Mouse (Mus musculus) layer of hippocampus, adult 2 months (tissue): ENCODE data around the gene Zfp958. TPM values are rescaled to one million over a fixed set of nuclear protein-coding genes. Genes with fewer than 3 reads are reported as not detected.
A peak's percentile ranks its signal among the peaks of the same experiment; 100 is the strongest.

Source experiments
- DNase-seq, 2 experiments: peaks; one replicate each; pipeline ENCODE4 v3.0.0; 2022; ENCODE audit warnings: low spot score in 2 of 2
- H3K27ac ChIP-seq: fragments of 200-600 bp; 2 replicates; pipeline ENCODE4 v1.8.1; 2022
- H3K4me3 ChIP-seq: fragments of 200-600 bp; 2 replicates; pipeline ENCODE4 v1.8.1; 2022; ENCODE audit warnings: mild to moderate bottlenecking
- CTCF ChIP-seq: fragments of 200-600 bp; conservative IDR thresholded peaks from 2 replicates; pipeline ENCODE4 v1.8.1; 2022; ENCODE audit warnings: antibody characterized with exemption, mild to moderate bottlenecking, moderate library complexity
- total RNA-seq, 2 experiments: library from RNA; stranded (reverse); gene quantifications; 2 replicates each; pipeline ENCODE4 v1.2.3; 2021

Zfp958 gene
- total RNA-seq, 2 experiments from 2014 or later, result 14.1 to 14.4 TPM

DNA sequence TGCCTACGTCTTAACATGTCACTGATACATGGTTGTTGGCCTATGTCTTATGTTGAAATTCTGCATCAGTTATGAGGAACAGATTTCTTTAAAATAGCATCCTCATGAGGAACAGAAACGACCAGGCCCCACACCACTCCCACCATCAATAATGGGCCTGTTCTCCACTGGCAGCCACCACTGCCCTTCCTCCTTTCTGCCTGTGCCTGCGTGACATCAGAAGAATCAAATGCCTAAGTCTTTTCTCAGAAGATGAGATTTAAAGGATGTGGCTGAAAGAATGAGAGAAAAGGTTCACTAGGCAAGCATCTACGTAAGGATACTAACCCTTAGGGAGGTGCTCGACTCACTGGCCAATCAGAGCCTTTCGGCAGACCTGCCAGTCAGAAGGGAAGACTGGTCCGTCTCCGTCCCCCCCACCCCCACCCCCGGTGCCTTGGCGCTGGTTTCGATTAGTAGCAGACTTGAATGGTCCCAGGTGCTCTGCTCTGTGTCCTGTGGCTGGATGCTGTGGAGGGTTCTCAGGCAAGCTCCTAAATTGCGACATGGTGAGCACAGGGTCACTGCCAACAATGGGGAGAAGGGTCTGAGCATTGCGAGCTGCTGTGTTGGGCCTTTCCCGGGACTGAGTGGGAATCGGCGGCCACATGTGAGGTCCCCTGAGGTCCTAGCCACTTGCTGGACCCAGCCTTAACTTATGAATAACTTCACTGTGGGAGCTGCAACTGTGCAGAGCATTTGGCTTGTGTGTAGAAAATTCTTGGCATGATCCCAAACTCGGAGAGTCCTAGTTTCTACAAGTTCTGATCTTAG, 62.4 kb downstream of the Zfp958 start:
- TF ChIP-seq CTCF, result no peak
- peak in 1 of 2 experiments; percentile 8 for DNase-seq
- Histone ChIP-seq H3K4me3 (no peak overlapping the region), H3K27ac (no peak overlapping the region)

DNA sequence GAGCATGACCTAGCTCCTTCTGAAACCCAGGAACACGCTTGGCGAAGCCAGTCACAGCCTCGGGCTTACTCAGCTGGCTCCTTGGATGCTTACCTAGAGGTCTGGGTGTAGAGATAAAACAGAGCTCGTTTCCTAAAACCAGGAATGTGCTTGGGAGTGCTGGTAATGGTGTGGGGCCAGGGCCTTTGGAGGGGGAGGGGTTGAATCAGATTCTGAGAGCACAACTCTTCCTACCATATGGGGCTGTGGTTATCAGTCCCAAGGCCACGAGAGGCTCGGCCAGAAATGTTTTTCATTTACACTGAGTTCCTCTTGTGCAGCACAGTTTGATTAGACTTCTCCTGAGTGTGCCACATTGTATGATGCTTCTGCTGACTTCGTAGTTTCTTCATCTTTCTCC, 63.6 kb downstream of the Zfp958 start:
- TF ChIP-seq CTCF, result no peak
- peak overlapping the region; percentile 91 for H3K4me3 ChIP-seq
- peak in 1 of 2 experiments; percentile 8 for DNase-seq
- peak overlapping the region; percentile 98 for H3K27ac ChIP-seq

DNA sequence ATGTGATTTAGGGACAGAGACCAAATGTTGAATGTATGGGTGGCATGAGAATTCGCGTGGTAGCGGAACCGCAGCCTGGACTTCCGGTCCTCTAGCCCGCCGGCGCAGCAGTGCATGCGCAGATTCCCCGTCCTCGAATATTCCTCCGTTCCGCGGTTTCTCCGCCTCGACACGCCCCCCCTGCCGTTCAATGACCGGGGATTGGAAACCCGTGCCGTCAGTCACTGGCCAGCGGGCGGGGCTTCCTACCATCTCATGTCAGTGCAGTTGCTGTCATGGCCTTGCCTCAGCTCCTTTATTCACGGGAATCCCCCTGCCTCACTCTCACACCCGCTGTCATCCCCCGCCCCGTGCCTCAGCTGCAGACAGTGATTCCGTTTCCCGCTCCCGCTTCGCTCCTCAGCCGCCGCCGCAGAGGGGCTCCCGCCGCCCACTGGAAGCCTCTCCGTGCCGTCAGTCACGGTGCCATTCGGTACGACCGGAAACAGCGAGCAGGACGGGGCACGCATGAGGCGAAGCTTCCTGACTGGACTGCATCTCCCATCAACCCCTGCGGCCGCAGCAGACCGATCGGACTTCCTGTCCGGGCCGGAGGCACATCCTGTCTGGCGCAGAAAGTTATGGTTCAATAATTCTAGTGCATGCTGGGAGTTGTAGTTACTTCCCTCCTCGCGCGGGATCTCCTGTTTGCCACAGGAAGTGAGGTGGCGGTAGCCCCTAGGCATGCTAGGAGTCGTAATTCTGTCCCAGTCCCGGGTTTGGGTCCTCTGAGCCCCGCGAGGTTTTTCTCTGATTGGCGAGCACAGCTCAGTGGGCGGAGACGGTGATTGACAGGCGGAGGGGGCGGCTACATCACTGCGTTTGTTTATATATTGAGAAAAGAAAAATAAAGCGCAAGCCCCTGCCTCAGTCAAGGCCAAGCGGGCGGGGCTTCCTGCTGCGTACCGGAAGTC, 64.6 kb downstream of the Zfp958 start:
- Histone ChIP-seq H3K4me3 (peak overlapping the region; percentile 91), H3K27ac (peak overlapping the region; percentile 98)
- TF ChIP-seq CTCF, result 0 out of 2 replicates have a peak, but pooled peaks have one; percentile 2
- DNase-seq, result peak; percentile 96 to 99

DNA sequence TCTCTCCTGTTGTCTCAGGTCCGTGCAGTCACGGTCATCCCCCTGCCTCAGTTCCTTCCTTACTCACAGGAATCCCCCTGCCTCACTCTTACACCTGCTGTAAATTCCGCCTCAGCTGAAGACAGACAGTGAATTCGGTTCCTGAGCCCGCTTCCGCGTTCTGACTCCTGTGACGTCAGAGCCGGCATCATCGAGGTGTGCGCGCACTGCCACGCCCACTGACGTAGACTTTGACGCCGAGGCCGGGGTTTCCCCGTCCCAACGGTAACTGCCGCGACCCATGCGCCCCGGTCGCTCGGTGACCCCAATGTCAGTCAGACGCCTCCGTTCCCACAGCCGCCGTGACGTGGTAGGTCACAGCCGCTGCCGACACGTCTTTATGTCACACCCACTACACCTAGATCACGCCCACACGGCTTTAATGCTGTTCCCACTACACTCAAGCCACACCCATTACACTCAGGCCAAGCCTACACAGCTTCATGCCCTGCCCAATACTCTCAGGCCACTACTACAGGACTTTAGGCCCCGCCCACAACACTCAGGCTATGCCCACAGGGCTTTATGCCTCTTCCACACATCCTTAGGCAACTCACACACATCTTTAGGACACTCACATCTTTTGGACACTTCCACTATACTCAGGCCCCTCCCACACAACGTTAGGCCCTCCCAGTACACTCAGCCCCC, 65.4 kb downstream of the Zfp958 start:
- no peak for TF ChIP-seq CTCF
- peak overlapping the region; percentile 91 for H3K4me3 ChIP-seq
- peak; percentile 85 for DNase-seq
- H3K27ac ChIP-seq, result peak overlapping the region; percentile 98

DNA sequence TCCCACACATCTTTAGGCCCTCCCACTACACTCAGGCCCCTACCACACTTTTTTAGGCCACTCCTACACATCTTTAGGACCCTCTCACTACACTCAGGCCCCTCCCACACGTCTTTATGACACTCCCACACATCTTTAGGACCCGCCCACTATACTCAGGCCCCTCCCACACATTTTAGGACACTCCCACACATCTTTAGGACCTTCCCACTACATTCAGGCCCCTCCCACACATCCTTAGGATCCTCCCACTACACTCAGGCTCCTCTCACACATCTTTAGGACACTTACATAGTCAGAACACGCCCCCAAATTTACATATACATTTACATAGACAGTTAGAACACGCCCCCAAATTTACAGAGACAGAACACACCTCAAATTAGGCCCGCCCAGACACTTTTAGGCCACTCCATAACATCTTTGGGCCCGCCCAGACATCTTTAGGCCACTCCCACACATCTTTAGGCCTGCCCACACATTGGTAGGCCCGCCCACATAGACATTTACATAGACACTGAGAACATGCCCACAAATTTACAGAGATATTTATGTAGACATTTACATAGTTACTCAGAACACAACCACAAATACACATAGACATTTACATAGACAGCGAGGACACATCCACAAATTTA, 66.1 kb downstream of the Zfp958 start:
- peak in 1 of 2 experiments; percentile 9 for DNase-seq
- Histone ChIP-seq H3K27ac (no peak overlapping the region), H3K4me3 (peak overlapping the region; percentile 91; the same call in 1 of the 2 replicates)
- no peak for TF ChIP-seq CTCF

DNA sequence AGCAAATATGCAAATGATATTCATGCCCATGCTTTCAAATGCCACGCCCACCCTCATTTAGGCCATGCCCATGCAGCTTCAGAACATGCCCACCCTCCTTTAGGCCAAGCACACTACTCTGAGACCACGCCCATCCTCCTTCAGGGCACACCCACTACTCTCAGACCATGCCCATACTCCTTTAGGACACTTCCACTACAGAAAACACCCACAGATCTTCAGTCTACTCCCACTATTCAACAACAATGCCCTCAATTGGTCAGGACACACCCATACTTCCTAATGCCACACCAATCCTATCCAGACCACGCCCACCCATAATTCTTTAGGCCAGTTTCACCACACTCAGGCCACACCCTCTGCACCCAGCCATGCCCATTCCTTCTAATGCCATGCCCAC, 66.8 kb downstream of the Zfp958 start:
- DNase-seq, result no peak
- no peak for TF ChIP-seq CTCF
- Histone ChIP-seq H3K4me3 (no peak overlapping the region), H3K27ac (no peak overlapping the region)

Other genes with a start within 250 kb of the Zfp958 start
- gene Cers4, start 120.1 kb upstream of the Zfp958 start, total RNA-seq, result 10 to 100 TPM; 50.6 to 51.3 TPM
- 1 to 10 TPM in 1 of 2 experiments, under 1 TPM in 1; 0.83 to 1.3 TPM for gene Shcbp1, start 166.4 kb downstream of the Zfp958 start, total RNA-seq